Mouse (Mus musculus) MEL (cell line): ENCODE results near the gene Wiz. TPM values are rescaled to one million over a fixed set of nuclear protein-coding genes. Genes with fewer than 3 reads are reported as not detected.
A peak's percentile ranks its signal among the peaks of the same experiment; 100 is the strongest.

ENCODE experiments used
- DNase-seq: peaks from one replicate; pipeline ENCODE4 v3.0.0; 2011; ENCODE audit warnings: low read depth, low spot score
- H3K27ac ChIP-seq: 2 replicates; pipeline ENCODE4 v1.5.1; 2012; ENCODE audit warnings: low read depth, mild to moderate bottlenecking, control low read depth, low read length, moderate library complexity; ENCODE audit not compliant: control insufficient read depth
- H3K27me3 ChIP-seq, 2 experiments: fragments of 150-350 bp in 1 of 2; sonication (generic) in 1 of 2; 2 replicates each; pipeline ENCODE4 v1.6.1; 2012; ENCODE audit warnings: low read length in 2 of 2, mild to moderate bottlenecking in 2 of 2, improper control_type of control experiment in 1 of 2, moderate library complexity in 1 of 2; ENCODE audit not compliant: insufficient read depth in 2 of 2, control insufficient read depth in 1 of 2
- H3K36me3 ChIP-seq, 2 experiments: 2 replicates each; pipeline ENCODE4 v1.6.1; 2012 to 2014; ENCODE audit warnings: low read length in 2 of 2, improper control_type of control experiment in 1 of 2, inconsistent platforms in 1 of 2, mild to moderate bottlenecking in 1 of 2; ENCODE audit not compliant: insufficient read depth in 2 of 2, control insufficient read depth in 1 of 2
- H3K4me1 ChIP-seq, 2 experiments: fragments of 150-350 bp in 1 of 2; sonication (generic) in 1 of 2; 2 replicates each; pipeline ENCODE4 v1.6.1; 2012; ENCODE audit warnings: low read length in 2 of 2, improper control_type of control experiment in 1 of 2, mild to moderate bottlenecking in 1 of 2; ENCODE audit not compliant: insufficient read depth in 2 of 2, control insufficient read depth in 1 of 2
- H3K4me3 ChIP-seq, 2 experiments: fragments of 150-350 bp in 1 of 2; sonication (generic) in 1 of 2; 2 replicates each; pipeline ENCODE4 v1.5.1; 2012; ENCODE audit warnings: low read depth in 2 of 2, low read length in 2 of 2, mild to moderate bottlenecking in 2 of 2, moderate library complexity in 2 of 2, control low read depth in 1 of 2, improper control_type of control experiment in 1 of 2; ENCODE audit not compliant: control insufficient read depth in 1 of 2, insufficient read depth in 1 of 2
- H3K79me2 ChIP-seq: 2 replicates; pipeline ENCODE4 v1.6.1; 2012; ENCODE audit warnings: mild to moderate bottlenecking, low read length, moderate library complexity; ENCODE audit not compliant: control insufficient read depth, poor library complexity, insufficient read depth
- H3K9ac ChIP-seq: 2 replicates; pipeline ENCODE4 v1.6.1; 2012; ENCODE audit warnings: low read depth, mild to moderate bottlenecking, control low read depth, low read length, moderate library complexity; ENCODE audit not compliant: control insufficient read depth, poor library complexity, severe bottlenecking
- H3K9me3 ChIP-seq: fragments of 150-350 bp; sonication (generic); replicated peaks from 2 replicates; pipeline ENCODE4 v1.6.1; 2012; ENCODE audit warnings: mild to moderate bottlenecking, low read length, improper control_type of control experiment, moderate library complexity; ENCODE audit not compliant: insufficient read depth
- BHLHE40 ChIP-seq: IDR thresholded peaks from 2 replicates; pipeline ENCODE4 v1.6.1; 2012; ENCODE audit warnings: low read depth, mild to moderate bottlenecking, inconsistent platforms, low read length, improper control_type of control experiment, borderline replicate concordance
- CHD1 ChIP-seq: IDR thresholded peaks from 2 replicates; pipeline ENCODE4 v1.6.1; 2012; ENCODE audit warnings: low read depth, mild to moderate bottlenecking, inconsistent platforms, low read length, improper control_type of control experiment
- E2F4 ChIP-seq: IDR thresholded peaks from 2 replicates; pipeline ENCODE4 v1.6.1; 2011; ENCODE audit warnings: low read depth, low read length, improper control_type of control experiment, borderline replicate concordance
- EP300 ChIP-seq, 2 experiments: IDR thresholded peaks; 2 replicates each; pipeline ENCODE4 v1.6.1; 2011; ENCODE audit warnings: improper control_type of control experiment in 2 of 2, low read length in 2 of 2, low read depth in 1 of 2, mild to moderate bottlenecking in 1 of 2
- ETS1 ChIP-seq: IDR thresholded peaks from 2 replicates; pipeline ENCODE4 v1.6.1; 2012; ENCODE audit warnings: low read depth, mild to moderate bottlenecking, inconsistent platforms, low read length, improper control_type of control experiment, moderate library complexity
- GABPA ChIP-seq: IDR thresholded peaks from 2 replicates; pipeline ENCODE4 v1.6.1; 2012; ENCODE audit warnings: low read depth, mild to moderate bottlenecking, inconsistent platforms, low read length, improper control_type of control experiment, moderate library complexity
- GATA1 ChIP-seq: IDR thresholded peaks from 2 replicates; pipeline ENCODE4 v1.6.1; 2011; ENCODE audit warnings: low read depth, low read length, improper control_type of control experiment
- HCFC1 ChIP-seq: IDR thresholded peaks from 2 replicates; pipeline ENCODE4 v1.6.1; 2012; ENCODE audit warnings: low read depth, mild to moderate bottlenecking, inconsistent platforms, low read length, improper control_type of control experiment, moderate library complexity
- JUND ChIP-seq: IDR thresholded peaks from 2 replicates; pipeline ENCODE4 v1.6.1; 2011; ENCODE audit warnings: low read depth, mild to moderate bottlenecking, improper control_type of control experiment, low read length
- KAT2A ChIP-seq: conservative IDR thresholded peaks from 2 replicates; pipeline ENCODE4 v1.6.1; 2012; ENCODE audit warnings: low read depth, low read length, improper control_type of control experiment, inconsistent platforms
- MAX ChIP-seq: IDR thresholded peaks from 2 replicates; pipeline ENCODE4 v1.6.1; 2011; ENCODE audit warnings: low read length, improper control_type of control experiment
- MAZ ChIP-seq: IDR thresholded peaks from 2 replicates; pipeline ENCODE4 v1.6.1; 2012; ENCODE audit warnings: low read depth, mild to moderate bottlenecking, inconsistent platforms, low read length, improper control_type of control experiment
- MXI1 ChIP-seq: IDR thresholded peaks from 2 replicates; pipeline ENCODE4 v1.6.1; 2011; ENCODE audit warnings: mild to moderate bottlenecking, low read depth, low read length, improper control_type of control experiment
- MYB ChIP-seq: IDR thresholded peaks from 2 replicates; pipeline ENCODE4 v1.6.1; 2011; ENCODE audit warnings: mild to moderate bottlenecking, low read depth, low read length, improper control_type of control experiment
- MYC ChIP-seq: IDR thresholded peaks from 2 replicates; pipeline ENCODE4 v1.6.1; 2011; ENCODE audit warnings: low read depth, mild to moderate bottlenecking, low read length, improper control_type of control experiment, moderate library complexity
- NELFE ChIP-seq: IDR thresholded peaks from 2 replicates; pipeline ENCODE4 v1.6.1; 2011; ENCODE audit warnings: low read depth, low read length, improper control_type of control experiment
- RAD21 ChIP-seq: IDR thresholded peaks from 2 replicates; pipeline ENCODE4 v1.6.1; 2011; ENCODE audit warnings: mild to moderate bottlenecking, low read depth, low read length, improper control_type of control experiment
- RCOR1 ChIP-seq: IDR thresholded peaks from 2 replicates; pipeline ENCODE4 v1.6.1; 2012; ENCODE audit warnings: low read depth, mild to moderate bottlenecking, inconsistent platforms, low read length, improper control_type of control experiment
- SIN3A ChIP-seq: IDR thresholded peaks from 2 replicates; pipeline ENCODE4 v1.6.1; 2012; ENCODE audit warnings: low read length, improper control_type of control experiment, inconsistent platforms
- TAL1 ChIP-seq: IDR thresholded peaks from 2 replicates; pipeline ENCODE4 v1.6.1; 2012; ENCODE audit warnings: mild to moderate bottlenecking, inconsistent platforms, low read length, moderate library complexity, mixed read lengths
- TBP ChIP-seq: IDR thresholded peaks from 2 replicates; pipeline ENCODE4 v1.8.0; 2011; ENCODE audit warnings: low read depth, low read length, improper control_type of control experiment
- ZC3H11A ChIP-seq: IDR thresholded peaks from 2 replicates; pipeline ENCODE4 v1.6.1; 2012; ENCODE audit warnings: low read depth, mild to moderate bottlenecking, inconsistent platforms, low read length, improper control_type of control experiment
- ZKSCAN1 ChIP-seq: IDR thresholded peaks from 2 replicates; pipeline ENCODE4 v1.6.1; 2012; ENCODE audit warnings: low read depth, mild to moderate bottlenecking, inconsistent platforms, low read length, improper control_type of control experiment, moderate library complexity
- ZNF384 ChIP-seq: IDR thresholded peaks from 2 replicates; pipeline ENCODE4 v1.6.1; 2012; ENCODE audit warnings: low read depth, mild to moderate bottlenecking, inconsistent platforms, low read length, improper control_type of control experiment
- polyA plus RNA-seq, 2 experiments: library from polyadenylated mRNA; stranded (reverse) in 1 of 2; unstranded in 1 of 2; fragments of >175 nt in 1 of 2; fragments of >200 nt in 1 of 2; gene quantifications; 2 replicates each; pipeline versions ENCODE4 v1.2.1 to v1.2.4; 2012; ENCODE audit warnings: low replicate concordance in 2 of 2, low read depth in 1 of 2; ENCODE audit not compliant: insufficient read length in 2 of 2, insufficient read depth in 1 of 2, missing spikeins in 1 of 2
- total RNA-seq: library from RNA; depleted of rRNA; stranded (reverse); fragments of 300-350 nt; gene quantifications from 2 replicates; pipeline ENCODE4 v1.2.3, GENCODE M21; 2012

The Wiz gene
- total and polyA plus RNA-seq, 3 experiments = 4.4 to 44.1 TPM; not detected in 1

- Histone ChIP-seq H3K79me2 (peaks cover 14% of the 10 kb centered on the region), H3K4me1 (peaks cover 5 to 23% of the 10 kb centered on the region in 2 experiments), H3K4me3 (no peak overlapping the region), H3K27ac (no peak overlapping the region), H3K9me3 (no peaks in the 10 kb centered on the region), H3K36me3 (peaks cover 0 to 18% of the 10 kb centered on the region in 2 experiments; a peak in 2 of 4 replicates), H3K9ac (no peak overlapping the region), H3K27me3 (no peaks in the 10 kb centered on the region)
- no peak for DNase-seq
- no peak for TF ChIP-seq ZNF384
- TF ChIP-seq GATA1 = no peak
- TF ChIP-seq MAZ = no peak
- TF ChIP-seq EP300 (IDR thresholded peaks at IDR 0.05; ENCODE audit: low read depth in 1 of 2, low read length in 2 of 2) = no peak
- TF ChIP-seq TAL1 = no peak
- TF ChIP-seq NELFE = no peak
- no peak for TF ChIP-seq E2F4
- no peak for TF ChIP-seq CHD1
- TF ChIP-seq HCFC1 = no peak
- no peak for TF ChIP-seq MAX
- no peak for TF ChIP-seq KAT2A
- no peak for TF ChIP-seq MYC
- no peak for TF ChIP-seq ZC3H11A
- no peak for TF ChIP-seq ZKSCAN1
- TF ChIP-seq JUND = no peak
- TF ChIP-seq ETS1 = no peak
- TF ChIP-seq MXI1 = no peak
- no peak for TF ChIP-seq BHLHE40
Measured at GRCm38 (mm10) chr17:32367706-32368105, 21.5 kb downstream of the Wiz start.

DNA sequence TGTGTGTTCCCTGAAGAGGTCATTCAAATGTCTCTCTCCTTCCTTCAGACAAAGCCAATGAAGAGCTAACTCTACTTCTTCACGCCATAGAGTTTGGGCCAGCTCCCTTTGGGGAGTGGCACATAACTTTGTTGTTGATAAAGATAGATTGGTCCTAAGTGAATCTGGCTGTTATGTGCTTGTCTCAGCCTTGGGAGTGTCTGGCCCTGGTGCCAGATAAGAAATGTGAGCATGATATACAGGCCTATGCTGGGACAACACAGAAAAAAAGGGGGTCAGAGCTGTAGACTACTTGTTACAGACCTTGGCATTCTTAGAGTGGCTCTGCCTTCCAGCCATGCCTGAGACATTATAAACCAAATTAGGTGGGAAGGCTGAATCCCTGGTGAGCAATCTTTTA is 23.9 kb downstream of the Wiz start:
- H3K36me3 ChIP-seq = peaks cover 3 to 19% of the 10 kb centered on the region in 2 experiments; a peak in 3 of 4 replicates
- H3K4me1 ChIP-seq = peaks cover 5 to 26% of the 10 kb centered on the region in 2 experiments
- peak; percentile 69 for DNase-seq
- peaks cover 19% of the 10 kb centered on the region for H3K79me2 ChIP-seq
- no peaks in the 10 kb centered on the region for H3K27me3 ChIP-seq
- no peaks in the 10 kb centered on the region for H3K9me3 ChIP-seq
- H3K4me3 ChIP-seq = peak overlapping the region; percentile 38 to 55
- peak overlapping the region; percentile 71 for H3K27ac ChIP-seq
- TF ChIP-seq MXI1 (peak; percentile 25; the same call in 1 of the 2 replicates), RAD21 (no peak), MYB (peak; percentile 39; the same call in 1 of the 2 replicates), E2F4 (no peak), TBP (no peak), JUND (no peak), ETS1 (peak; percentile 44; the same call in 1 of the 2 replicates), BHLHE40 (0 out of 2 replicates have a peak, but pooled peaks have one; percentile 26), MAX (0 out of 2 replicates have a peak, but pooled peaks have one; percentile 23), GABPA (no peak), SIN3A (peak; percentile 14; the same call in 1 of the 2 replicates), EP300 (IDR thresholded peaks at IDR 0.05; ENCODE audit: low read depth in 1 of 2, low read length in 2 of 2) (peak; percentile 56 to 64), GATA1 (peak; percentile 71), RCOR1 (peak; percentile 72)
- peak overlapping the region; percentile 9; the same call in 1 of the 2 replicates for H3K9ac ChIP-seq
